Mouse (Mus musculus): ENCODE data around the gene Vmn1r222. TPM values are rescaled to one million over a fixed set of nuclear protein-coding genes. Genes with fewer than 3 reads are reported as not detected.

Gene Vmn1r222
- not detected in 2 replicates for polyA plus RNA-seq (2012; rRNA removed)

GRCm38 (mm10) chr13:23235847-23236246, at the start of gene Vmn1r222:
Gene Vmn1r222, minus strand, starts transcription at chr13:23235947.

GRCm38 (mm10) chr13:23246834-23247233, 11.1 kb upstream of the Vmn1r222 start, which contains the start of gene Vmn1r223:
Gene Vmn1r223, plus strand, starts transcription at chr13:23247134.

GRCm38 (mm10) chr13:23213827-23214226, 21.9 kb downstream of the Vmn1r222 start, which contains the start of gene Vmn1r221:
Gene Vmn1r221, plus strand, starts transcription at chr13:23214127.

GRCm38 (mm10) chr13:23187875-23188274, 47.9 kb downstream of the Vmn1r222 start, which contains the start of gene Vmn1r220:
Gene Vmn1r220, minus strand, starts transcription at chr13:23187975.

Other genes with a start within 250 kb of the Vmn1r222 start
- not detected in 2 replicates for gene Vmn1r213, start 228.3 kb downstream of the Vmn1r222 start, polyA plus RNA-seq (2012; rRNA removed)
- not detected in 2 replicates for gene Vmn1r214, start 205.5 kb downstream of the Vmn1r222 start, polyA plus RNA-seq (2012; rRNA removed)
- not detected in 2 replicates for gene Vmn1r215, start 167.9 kb downstream of the Vmn1r222 start, polyA plus RNA-seq (2012; rRNA removed)
- not detected in 2 replicates for gene Vmn1r217, start 117.7 kb downstream of the Vmn1r222 start, polyA plus RNA-seq (2012; rRNA removed)
- not detected in 2 replicates for gene Vmn1r218, start 102.8 kb downstream of the Vmn1r222 start, polyA plus RNA-seq (2012; rRNA removed)
- gene Vmn1r219, start 76.6 kb downstream of the Vmn1r222 start, polyA plus RNA-seq (2012; rRNA removed): not detected in 2 replicates
- gene Vmn1r220, start 48.0 kb downstream of the Vmn1r222 start, polyA plus RNA-seq (2012; rRNA removed): not detected in 2 replicates
- gene Vmn1r221, start 21.8 kb downstream of the Vmn1r222 start, polyA plus RNA-seq (2012; rRNA removed): not detected in 2 replicates
- gene Vmn1r223, start 11.2 kb upstream of the Vmn1r222 start, polyA plus RNA-seq (2012; rRNA removed): not detected in 2 replicates
- gene Zfp322a, start 133.3 kb upstream of the Vmn1r222 start, polyA plus RNA-seq (2012; rRNA removed): 21.3 and 30.9 TPM in 2 replicates
- 8.8 and 10.0 TPM in 2 replicates for gene Abt1, start 187.9 kb upstream of the Vmn1r222 start, polyA plus RNA-seq (2012; rRNA removed)
- gene Btn1a1, start 230.0 kb upstream of the Vmn1r222 start, polyA plus RNA-seq (2012; rRNA removed): 0.07 and 0.31 TPM in 2 replicates